Mouse (Mus musculus) monocyte, adult 5-6 weeks (primary cell): ENCODE data around the gene Sec62. TPM values are rescaled to one million over a fixed set of nuclear protein-coding genes. Genes with fewer than 3 reads are reported as not detected.
"Not testable (repeated sequence)": the region's sequence is repeated elsewhere in the genome, so short reads cannot be mapped to it uniquely, and the experiment has no call there.

Experiments
- ATAC-seq: fragments of 153-309, 156-312 bp; replicated peaks from 2 replicates; pipeline ENCODE4 v1.8.0; 2017; ENCODE audit warnings: mild to moderate bottlenecking; ENCODE audit not compliant: low TSS enrichment, insufficient number of reproducible peaks, severe bottlenecking, poor library complexity, low FRiP score
- total RNA-seq: library from RNA; stranded (forward); fragments of 200-1000, 200-491, 200-594 nt; gene quantifications from 3 replicates; pipeline ENCODE4 v1.2.3, GENCODE M21; 2017

Gene Sec62
- total RNA-seq, 1 experiment from 2014 or later, result 127 TPM

DNA sequence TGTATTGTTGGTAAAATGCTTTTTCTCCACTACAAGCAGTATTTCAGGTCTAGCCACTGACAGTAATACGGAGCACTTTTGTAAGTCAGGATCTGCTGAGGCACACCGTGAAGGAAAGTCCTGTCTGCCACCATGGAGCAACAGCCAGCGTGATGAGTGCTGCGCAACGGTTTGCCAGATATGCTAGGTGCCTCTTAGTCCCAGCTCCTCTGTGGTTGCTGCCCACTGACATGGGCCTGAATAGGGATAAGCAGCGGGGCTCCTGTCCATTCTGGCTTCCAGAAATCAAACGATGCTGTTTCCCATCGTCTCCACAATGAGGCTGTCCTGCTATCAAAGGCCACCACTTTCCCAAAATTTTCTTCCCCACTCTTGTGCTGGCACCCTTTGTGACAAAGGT, 29.5 kb downstream of the Sec62 start:
- no peak for ATAC-seq

DNA sequence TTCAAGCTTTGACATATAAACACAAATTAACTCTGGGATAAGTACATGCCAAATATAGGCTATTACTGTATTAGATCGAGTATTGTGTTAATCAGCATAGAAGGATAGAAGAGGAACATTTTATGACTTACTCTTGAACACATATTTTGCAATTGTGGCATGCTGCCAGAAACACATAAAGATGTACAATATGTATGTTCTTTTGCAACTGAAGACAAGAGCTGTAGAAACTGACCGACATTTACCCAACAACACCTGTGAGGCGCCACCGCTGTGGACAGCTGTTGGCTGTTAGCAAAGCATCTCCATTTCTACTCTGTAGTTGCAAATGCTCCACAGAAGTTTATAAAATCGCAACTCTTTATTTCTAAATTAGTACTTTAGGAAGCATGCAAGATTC, 33.4 kb downstream of the Sec62 start:
- no peak for ATAC-seq

DNA sequence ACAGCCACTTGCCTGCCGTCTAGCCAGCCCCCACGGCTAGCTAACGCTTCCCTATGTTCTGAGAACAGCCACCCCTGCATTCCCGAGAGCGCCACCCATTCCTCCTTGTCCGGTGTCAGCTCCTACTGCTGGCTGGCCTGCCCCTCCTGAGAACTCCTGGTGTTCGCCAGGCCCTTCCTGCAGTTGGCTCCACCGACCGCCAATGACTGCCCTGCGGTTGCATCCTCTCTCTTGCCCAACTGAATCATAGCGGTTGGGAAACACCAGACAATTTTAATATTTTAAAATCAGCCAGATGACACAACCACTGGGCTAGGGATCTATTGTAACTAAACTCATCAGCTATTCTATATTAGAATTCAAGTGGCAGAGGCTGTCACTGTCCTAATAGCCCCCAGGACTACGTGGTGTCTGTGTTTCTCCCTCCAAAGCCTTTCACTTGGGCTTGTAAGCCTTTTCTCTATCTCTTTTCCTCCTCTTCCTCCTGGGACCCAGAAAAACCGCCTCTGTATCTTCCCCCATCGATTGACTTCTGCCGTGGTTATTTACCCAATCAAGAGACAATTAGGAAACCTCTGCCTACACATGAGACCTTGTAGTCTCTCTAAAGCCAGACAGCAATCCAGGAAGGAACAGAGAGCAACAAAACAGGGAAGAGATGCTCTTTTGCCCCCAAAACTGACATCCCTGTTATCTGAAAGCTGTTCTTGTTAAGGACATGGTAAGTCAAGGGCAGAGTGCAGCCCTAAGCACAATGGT, 39.4 kb downstream of the Sec62 start:
- ATAC-seq, result peak; percentile 88

DNA sequence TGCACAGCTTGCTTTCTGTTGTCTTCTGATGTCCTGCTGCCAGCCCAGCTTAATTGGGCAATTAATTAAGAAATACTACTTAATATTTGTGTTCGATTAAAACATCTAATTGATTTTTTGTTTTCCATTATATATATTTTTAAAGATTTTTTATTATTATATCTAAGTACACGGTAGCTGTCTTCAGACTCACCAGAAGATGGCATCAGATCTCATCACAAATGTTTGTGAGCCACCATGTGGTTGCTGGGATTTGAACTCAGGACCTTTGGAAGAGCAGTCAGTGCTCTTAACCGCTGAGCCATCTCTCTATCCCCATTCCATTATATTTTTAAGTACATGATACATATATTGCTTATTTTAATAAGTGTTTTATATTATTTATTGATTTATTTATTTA, 40.6 kb downstream of the Sec62 start:
- no peak for ATAC-seq

DNA sequence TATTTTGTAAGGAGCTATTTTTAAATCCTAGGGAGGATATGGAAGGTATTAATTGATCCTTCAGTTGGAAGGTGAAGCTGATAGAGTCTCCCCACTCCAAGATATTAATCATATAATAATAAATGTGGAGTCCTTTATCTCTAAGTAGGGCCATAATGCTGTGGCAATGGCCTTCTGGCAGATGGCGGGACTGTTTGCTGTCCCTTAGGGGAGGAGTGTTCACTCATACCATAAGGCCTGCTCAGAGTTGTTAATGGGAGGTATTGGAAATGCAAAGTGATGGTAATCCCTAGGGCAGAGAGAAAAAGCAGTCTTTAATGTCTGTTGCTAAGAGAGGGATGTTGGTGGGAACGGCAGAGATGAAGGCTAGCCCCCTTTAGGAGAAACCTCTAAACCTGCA, 53.1 kb downstream of the Sec62 start:
- ATAC-seq, result no peak

DNA sequence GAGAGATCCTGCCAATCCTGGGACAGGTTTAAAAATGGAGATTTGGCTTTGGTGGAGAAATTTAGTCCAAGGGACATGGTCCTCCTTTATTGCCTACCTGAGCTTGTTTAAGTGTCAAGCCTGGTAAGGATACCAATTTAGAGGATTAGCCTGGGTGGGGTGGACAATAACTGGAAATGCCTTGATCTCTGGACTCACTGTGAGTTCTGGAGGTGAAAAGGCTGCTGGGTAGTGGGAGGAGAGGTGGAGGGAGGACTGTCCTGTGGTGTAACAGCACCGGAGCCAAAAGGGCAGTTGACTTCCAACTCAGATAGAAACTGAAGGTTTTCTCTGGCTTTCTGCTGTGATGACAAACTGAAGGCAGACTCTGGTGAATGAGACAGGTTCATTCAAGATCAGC, 54.7 kb downstream of the Sec62 start:
- ATAC-seq, result no peak

DNA sequence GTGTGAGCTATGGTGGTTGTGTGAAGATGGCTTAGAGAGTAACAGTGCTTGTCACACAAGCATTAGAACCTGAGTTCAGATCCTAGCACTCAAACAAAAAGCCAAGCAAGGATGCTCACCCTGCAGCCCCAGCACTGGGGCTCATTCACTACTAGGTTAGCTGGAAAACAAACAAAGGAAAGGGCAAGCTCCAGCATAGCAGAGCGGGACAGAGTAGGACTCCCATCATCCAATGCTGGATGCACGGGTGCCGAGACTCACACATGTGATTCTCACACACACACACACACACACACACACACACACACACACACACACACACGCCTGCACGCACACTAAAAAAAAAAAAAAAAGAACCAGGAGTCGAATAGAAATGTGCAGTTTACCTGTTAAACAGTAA, 58.7 kb downstream of the Sec62 start:
- no peak for ATAC-seq

DNA sequence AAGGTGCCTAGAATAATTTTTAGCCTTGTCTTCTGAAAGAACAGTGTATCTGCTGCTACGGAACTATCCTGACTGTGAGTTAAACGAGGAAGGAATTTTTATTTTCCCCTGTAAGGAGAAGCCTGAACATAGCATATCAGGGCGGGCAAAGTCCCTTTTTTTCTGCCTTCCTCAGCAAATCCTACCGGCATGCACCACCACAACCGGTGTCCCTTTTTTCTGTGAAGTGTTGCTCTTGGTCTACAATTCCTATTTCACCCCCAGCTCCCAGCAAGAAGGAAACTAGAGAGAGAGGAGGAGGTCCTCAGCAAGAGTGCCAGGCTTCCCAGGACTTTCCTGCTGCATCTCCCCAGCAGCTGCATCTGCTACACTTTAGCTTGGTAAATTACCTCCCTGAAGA, 60.9 kb downstream of the Sec62 start:
- no peak for ATAC-seq

DNA sequence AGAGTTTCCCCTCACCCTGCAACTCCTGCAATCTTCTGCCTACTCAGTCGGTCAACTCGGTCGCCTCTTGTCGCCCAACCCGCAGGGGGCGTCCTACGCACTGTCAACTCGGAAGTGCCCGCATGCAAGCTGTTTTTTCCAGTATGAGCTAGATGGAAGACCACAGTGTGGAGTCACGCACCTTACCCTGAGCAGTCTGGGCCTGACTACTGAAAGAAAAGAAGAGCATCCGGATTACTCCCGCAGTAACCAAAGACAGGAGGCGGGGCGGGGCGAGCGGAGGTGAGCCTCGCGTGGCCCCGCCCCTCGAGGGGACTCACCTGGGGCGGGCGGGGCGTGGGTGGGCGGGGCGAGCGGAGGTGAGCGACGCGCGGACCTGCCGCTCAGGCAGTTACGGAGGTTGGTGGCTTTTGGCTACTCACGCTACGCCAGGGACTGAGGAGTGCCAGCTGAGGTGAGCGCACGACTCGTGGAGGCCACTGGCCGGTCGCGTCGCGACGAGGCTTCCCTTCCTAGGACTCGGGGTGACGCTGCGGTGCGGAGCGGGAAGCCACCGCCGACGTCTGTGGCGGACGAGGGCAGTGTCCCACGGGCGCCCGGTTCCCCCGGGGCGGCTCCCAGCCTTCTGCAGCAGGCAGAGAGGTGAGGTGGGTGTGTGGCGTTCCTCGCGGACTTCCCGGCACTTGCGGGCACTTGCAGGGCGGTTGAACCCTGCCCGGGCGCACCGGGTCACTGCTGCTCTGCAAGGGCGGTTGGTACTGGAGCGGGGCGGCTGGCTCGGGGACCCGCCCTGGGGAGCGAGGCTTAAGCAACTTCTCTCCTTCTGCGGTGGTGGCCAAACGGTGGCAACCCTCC, 63.2 kb downstream of the Sec62 start, which contains the start of gene Gpr160:
Gpr160 (plus strand) TSS at position 347 of the 855 bp plus-strand sequence.
- peak; percentile 87 for ATAC-seq

DNA sequence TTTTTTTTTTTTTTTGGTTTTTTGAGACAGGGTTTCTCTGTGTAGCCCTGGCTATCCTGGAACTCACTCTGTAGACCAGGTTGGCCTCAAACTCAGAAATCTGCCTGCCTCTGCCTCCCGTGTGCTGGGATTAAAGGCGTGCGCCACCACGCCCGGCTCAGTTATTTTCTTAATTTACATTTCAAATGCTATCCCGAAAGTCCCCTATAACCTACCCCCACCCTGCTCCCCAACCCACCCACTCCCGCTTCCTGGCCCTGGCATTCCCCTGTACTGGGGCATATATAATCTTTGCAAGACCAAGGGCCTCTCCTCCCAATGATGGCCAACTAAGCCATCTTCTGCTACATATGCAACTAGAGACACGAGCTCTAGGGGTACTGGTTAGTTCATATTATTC, 66.9 kb downstream of the Sec62 start:
- not testable (repeated sequence) for ATAC-seq

DNA sequence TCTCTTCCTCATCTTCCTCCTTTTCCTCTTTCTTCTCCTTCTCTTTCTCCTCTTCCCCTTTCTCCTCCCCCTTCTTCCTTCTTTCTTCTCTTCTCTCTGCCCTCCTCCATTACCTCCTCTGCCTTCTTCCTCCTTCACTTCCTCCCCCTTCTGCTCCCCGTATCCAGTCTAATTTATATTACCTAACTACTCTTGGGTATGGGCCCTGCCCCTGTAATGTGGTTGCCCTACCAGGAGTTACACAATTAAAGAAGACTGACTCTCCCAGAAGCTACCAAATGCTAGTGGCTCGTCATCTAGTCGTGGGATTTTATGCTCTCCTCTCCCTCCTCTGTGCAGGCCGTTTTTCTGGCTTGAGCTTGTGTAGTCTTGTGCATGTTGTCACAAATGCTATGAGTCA, 68.0 kb downstream of the Sec62 start:
- ATAC-seq, result 0 out of 2 replicates have a peak, but pooled peaks have one; percentile 8

DNA sequence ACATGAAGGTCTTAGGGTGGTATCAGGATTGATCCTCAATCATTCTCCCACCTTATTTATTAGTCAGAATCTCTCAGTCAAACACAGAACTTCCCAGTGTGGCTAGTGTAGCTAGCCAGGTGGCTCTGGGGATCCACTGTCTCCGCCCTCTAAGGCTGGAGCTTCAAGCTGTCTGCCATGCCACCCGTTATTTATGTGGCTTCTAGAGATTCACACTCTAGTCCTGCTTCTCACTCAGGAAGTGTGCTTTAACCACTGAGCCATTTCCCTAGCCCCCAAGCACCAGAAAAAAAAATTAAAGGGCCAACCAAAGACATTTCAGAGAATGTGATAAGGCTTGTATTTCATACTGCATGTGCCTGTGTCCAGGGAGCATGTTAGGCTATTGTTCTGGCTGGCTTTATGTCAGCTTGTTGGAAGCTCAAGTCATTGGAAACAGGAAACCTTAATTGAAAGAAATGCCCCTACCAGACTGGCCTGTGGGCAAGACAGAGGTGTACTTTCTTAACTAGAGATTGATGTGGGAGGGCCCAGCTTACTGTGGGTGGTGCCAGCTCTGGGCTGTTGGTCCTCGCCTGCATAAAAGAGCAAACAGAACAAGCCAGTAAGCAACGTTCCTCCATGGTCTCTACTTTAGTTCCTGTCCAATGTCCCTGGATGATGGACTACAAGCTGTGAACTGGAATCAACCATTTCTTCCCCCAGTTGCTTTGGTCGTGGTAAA, 71.2 kb downstream of the Sec62 start:
- ATAC-seq, result peak; percentile 30; the same call in 1 of the 2 replicates

DNA sequence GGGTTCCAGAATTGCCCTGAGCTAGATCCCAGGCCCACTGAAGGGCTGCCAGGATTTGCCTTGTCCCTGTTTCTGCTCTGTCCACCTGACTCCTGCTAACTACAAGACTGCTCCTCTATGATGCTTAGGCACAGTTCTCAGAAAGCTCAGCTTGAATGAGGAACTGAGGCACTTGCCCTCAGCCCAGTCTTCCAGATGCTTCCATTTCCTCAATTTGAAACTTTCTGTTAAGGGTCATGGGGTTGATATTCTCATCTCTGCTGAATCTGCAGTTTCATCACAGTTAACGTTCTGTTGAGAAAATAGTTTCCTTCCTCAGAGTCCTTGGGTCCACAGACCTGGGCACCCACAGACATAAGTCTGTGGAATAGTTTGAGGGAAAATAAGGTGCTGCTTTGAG, 72.0 kb downstream of the Sec62 start:
- peak; percentile 77 for ATAC-seq

DNA sequence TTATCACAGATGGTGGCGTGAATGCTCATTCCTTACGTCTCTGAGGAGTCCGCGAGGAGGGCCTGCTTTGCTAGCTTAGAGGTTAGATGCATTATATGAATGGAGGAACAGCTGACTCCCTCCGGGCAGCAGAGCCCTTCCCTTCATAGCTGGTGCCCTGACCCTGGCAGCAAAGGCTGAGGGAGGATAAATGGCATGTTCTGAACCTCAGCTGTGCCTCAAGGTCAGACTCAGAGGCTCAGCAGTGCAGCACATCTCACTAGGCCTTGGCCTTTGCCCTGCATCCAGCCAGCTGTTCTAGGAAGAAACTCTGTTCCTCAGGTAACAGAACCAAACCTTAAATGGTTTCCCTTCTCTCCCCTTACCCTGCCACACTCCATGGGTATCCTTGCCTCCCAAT, 75.5 kb downstream of the Sec62 start:
- ATAC-seq, result no peak

DNA sequence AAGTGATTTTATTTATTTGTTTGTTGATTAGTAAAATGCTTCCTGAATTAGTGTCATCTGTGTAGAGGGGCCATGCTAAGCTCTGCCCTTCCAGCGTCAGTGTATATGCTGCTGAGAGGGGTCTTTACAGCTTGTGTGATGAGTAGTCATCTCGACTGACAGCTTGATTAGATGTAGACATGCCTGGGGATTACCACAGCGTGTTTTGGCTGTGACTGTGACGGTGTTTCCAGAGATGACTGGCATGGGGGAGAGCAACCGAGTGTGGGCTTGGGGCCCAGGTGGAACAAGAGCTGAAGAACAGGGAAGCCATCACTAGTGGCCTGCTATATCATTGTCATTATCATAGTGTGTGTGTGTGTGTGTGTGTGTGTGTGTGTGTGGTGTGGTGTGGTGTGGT, 76.0 kb downstream of the Sec62 start:
- ATAC-seq, result no peak

DNA sequence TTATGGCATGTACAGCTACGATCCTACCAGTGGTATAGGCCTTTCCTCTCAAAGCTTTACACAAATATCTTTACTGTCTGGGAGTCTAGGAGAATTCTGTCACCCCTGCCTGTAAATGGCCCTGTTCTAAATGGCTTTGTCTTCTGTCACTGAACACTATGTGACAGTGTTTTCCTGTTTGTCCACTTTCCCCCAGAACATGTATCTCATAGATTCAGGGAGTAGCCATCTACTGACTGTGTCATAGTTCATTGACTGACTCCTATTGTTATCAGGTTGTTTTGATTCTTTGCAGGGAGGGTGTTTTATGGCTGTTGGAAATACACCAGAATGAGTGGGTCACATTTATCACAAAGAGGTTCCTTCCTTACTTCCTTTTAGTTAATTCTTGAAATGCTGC, 77.3 kb downstream of the Sec62 start:
- no peak for ATAC-seq
